Mouse (Mus musculus): ENCODE measurements around the gene St6galnac5.

DNA sequence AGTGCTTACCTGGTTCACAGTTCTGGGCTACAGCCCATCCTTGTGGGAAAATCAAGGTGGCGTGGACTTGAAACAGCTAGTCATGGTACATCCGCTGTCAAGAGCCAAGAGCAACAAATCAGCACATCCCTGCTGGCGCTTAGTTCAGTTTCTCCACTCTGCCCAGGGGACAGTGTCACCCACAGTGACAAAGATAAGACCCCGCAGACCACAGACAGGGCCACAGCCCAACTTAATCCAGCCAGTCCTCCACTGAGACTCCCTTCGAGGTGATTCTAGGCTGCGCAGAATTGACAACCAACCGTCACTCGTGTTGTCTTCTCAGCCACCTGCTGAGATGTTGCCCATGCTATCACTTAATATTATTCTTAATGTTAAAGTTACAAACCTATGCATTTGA lies 56.7 kb downstream of the St6galnac5 start:
- TF ChIP-seq CTCF (IDR thresholded peaks at IDR 0.05; ENCODE audit: low read depth, low read length) (no peak), GATA2 (IDR thresholded peaks at IDR 0.05; ENCODE audit: borderline replicate concordance, low read depth, low read length) (no peak), GATA1 (IDR thresholded peaks at IDR 0.05; ENCODE audit: borderline replicate concordance, low read length) (no peak), TAL1 (conservative IDR thresholded peaks at IDR 0.05; ENCODE audit: low read depth, low read length) (no peak)

Measured in G1E (cell line).